Comparison of ENCODE assay signal across 12 mouse cellular contexts in the genomic region with DNA sequence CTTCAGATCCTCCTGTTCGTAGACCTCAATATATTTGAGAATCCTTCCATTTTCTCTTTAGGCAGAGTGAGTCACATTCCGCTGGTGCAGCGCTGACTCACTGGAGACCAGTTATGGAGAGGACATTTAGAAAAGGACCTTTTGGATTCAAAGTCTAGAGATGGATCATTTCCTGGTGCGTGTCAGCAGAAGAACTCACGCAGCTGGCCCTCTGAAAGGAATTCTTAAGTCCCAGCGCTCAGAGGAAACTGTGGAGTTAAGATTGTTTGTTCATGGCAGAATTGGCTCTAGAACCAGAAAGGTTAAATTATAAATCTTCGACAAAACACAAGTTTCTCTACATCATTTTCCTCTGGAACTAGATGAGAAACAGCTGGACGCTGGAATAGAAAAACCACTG.
DNase-seq lines count a peak whose midpoint lies in the region; ATAC-seq lines count a peak whose summit lies in the region.
"Had no signal": no experiment of that assay in that cellular context is flagged by ENCODE, and none has a peak within 500 bp of the region (broad histone marks: within the 10 kb centered on the region; RNA-seq: fewer than 3 reads in every experiment).

No protein-coding gene starts in this region.

- H3K4me1 ChIP-seq in heart, embryonic 11.5 days (ENCODE audit: control insufficient read depth, insufficient read depth, low read length) = peaks cover 8% of the 10 kb centered on the region; the same call in 1 of the 2 replicates
- H3K4me1 ChIP-seq in heart, embryonic 15.5 days (replicated peaks) = peaks cover 11% of the 10 kb centered on the region

- no peak for ATAC-seq in heart, embryonic 11.5 days (replicated peaks; ENCODE audit: insufficient number of reproducible peaks, low FRiP score, low TSS enrichment)
- ATAC-seq in heart, embryonic 15.5 days (replicated peaks; ENCODE audit: insufficient number of reproducible peaks, insufficient read depth, low FRiP score, low read depth) = no peak

- no peaks in the 10 kb centered on the region for H3K9me3 ChIP-seq in heart, embryonic 11.5 days (replicated peaks; ENCODE audit: control insufficient read depth, low read length)
- no peaks in the 10 kb centered on the region for H3K9me3 ChIP-seq in heart, embryonic 15.5 days (replicated peaks)
- H3K9me3 ChIP-seq: midbrain, embryonic 10.5 days had no signal

- WGBS in heart, embryonic 11.5 days (ENCODE audit: insufficient replicate concordance) = 70% methylated on average over 8 of the region's 8 CpGs
- WGBS in heart, embryonic 15.5 days = 67% methylated on average over 8 of the region's 8 CpGs

- DNase-seq in heart, adult 11 months = peak; percentile 96
- DNase-seq in 3T3-L1 (ENCODE audit: low read depth, low spot score) (peak; percentile 91), liver (no peak)
- DNase-seq in kidney, postnatal 10 days = peak; percentile 55
- DNase-seq in ovary, postnatal 36 days (ENCODE audit: low spot score) = no peak
- no peak for DNase-seq in embryo, embryonic 11 days
- DNase-seq: cerebellum, postnatal 14 days; thymus, postnatal 14 days had no signal

- H3K9ac ChIP-seq in heart, embryonic 11.5 days (ENCODE audit: low read depth, low read length) = no peak overlapping the region
- no peak overlapping the region for H3K9ac ChIP-seq in heart, embryonic 15.5 days

- no peaks in the 10 kb centered on the region for H3K36me3 ChIP-seq in heart, embryonic 11.5 days (ENCODE audit: control insufficient read depth, insufficient read depth, low read length)
- H3K36me3 ChIP-seq in heart, embryonic 15.5 days = no peaks in the 10 kb centered on the region
- H3K36me3 ChIP-seq: midbrain, embryonic 10.5 days had no signal

- peaks cover 3% of the 10 kb centered on the region; the same call in 1 of the 2 replicates for H3K27me3 ChIP-seq in heart, embryonic 11.5 days (ENCODE audit: control insufficient read depth, insufficient read depth, low read length)
- H3K27me3 ChIP-seq in heart, embryonic 15.5 days = peaks cover 9% of the 10 kb centered on the region

- no peak overlapping the region for H3K4me2 ChIP-seq in heart, embryonic 11.5 days
- no peak overlapping the region for H3K4me2 ChIP-seq in heart, embryonic 15.5 days

- no peak overlapping the region for H3K4me3 ChIP-seq in heart, embryonic 11.5 days (ENCODE audit: low read depth, low read length)
- no peak overlapping the region for H3K4me3 ChIP-seq in heart, embryonic 15.5 days
- H3K4me3 ChIP-seq: layer of hippocampus, adult 2 months; midbrain, embryonic 10.5 days had no signal

- no peak overlapping the region for H3K27ac ChIP-seq in heart, embryonic 11.5 days (ENCODE audit: low read depth, low read length)
- peak overlapping the region; percentile 23; the same call in 1 of the 2 replicates for H3K27ac ChIP-seq in heart, embryonic 15.5 days
- H3K27ac ChIP-seq: layer of hippocampus, adult 2 months; midbrain, embryonic 10.5 days had no signal

Comparison
In these comparisons a context has a peak if more than half of its experiments do, and no peak if none do; other contexts are left out.
1. DNase-seq: peak in heart, adult 11 months (single experiment), 3T3-L1 (single experiment) and kidney, postnatal 10 days (single experiment); none in liver (single experiment), ovary, postnatal 36 days (single experiment) and embryo, embryonic 11 days (single experiment).